22 mouse cellular contexts compared by ENCODE assay signal in the genomic region with DNA sequence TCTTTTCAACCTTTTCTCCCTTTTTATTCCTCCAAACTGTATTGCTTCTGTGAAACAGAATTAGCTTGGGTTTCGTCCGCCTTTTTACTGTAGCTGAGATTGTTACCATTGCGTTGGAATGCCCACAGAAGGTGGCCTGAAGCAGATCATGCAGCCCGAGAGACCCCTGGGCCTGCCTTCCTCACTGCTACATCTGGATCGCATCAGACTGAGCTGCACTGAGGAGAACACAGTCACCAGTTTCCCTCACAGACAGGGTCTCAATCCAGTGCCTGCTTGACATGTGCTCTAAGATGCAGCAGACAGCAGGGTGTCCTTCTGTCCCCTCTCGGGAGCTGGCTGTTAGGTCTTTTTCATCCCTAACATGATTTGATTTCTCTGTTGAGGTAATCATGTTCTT. TPM values are rescaled to one million over a fixed set of nuclear protein-coding genes. Genes with fewer than 3 reads are reported as not detected.
DNase-seq lines count a peak whose midpoint lies in the region; ATAC-seq lines count a peak whose summit lies in the region.
"Had no signal": no experiment of that assay in that cellular context is flagged by ENCODE, and none has a peak within 500 bp of the region (broad histone marks: within the 10 kb centered on the region; RNA-seq: fewer than 3 reads in every experiment).

No protein-coding gene starts in this region.

- peak; percentile 71 for DNase-seq in embryonic facial prominence, embryonic 11.5 days (ENCODE audit: low spot score)
- DNase-seq in thymus, postnatal 25 days = no peak
- no peak for DNase-seq in lung, postnatal 14 days
- no peak for DNase-seq in adrenal gland, adult 2 months
- DNase-seq: cerebellum, adult 11-12 months; cerebellum, postnatal 10 days; gastrocnemius, postnatal 36 days; kidney, postnatal 36 days; lung, adult 18-20 months; lung, postnatal 10 days; right cerebral cortex, adult 18-20 months; thymus, adult 18-20 months; thymus, postnatal 4 days had no signal

- no peaks in the 10 kb centered on the region for H3K9me3 ChIP-seq in megakaryocyte, embryonic 14.5 days
- no peaks in the 10 kb centered on the region for H3K9me3 ChIP-seq in embryonic facial prominence, embryonic 11.5 days (replicated peaks; ENCODE audit: control insufficient read depth, low read length)
- no peaks in the 10 kb centered on the region for H3K9me3 ChIP-seq in limb, embryonic 12.5 days
- H3K9me3 ChIP-seq: kidney, embryonic 15.5 days; liver, embryonic 12.5 days; midbrain, embryonic 15.5 days had no signal

- WGBS in embryonic facial prominence, embryonic 11.5 days = 36% methylated on average over 6 of the region's 6 CpGs
- 20% methylated on average over 6 of the region's 6 CpGs for WGBS in limb, embryonic 12.5 days

- H3K4me2 ChIP-seq in embryonic facial prominence, embryonic 11.5 days (ENCODE audit: low read depth, low read length) = no peak overlapping the region
- H3K4me2 ChIP-seq in limb, embryonic 12.5 days = 0 out of 2 replicates have a peak overlapping the region, but pooled peaks have one; percentile 1
- H3K4me2 ChIP-seq: kidney, embryonic 15.5 days; liver, embryonic 12.5 days; midbrain, embryonic 15.5 days had no signal

- H3K9ac ChIP-seq in embryonic facial prominence, embryonic 11.5 days (replicated peaks; ENCODE audit: low read length) = no peak overlapping the region
- H3K9ac ChIP-seq in limb, embryonic 12.5 days (replicated peaks) = no peak overlapping the region
- H3K9ac ChIP-seq: kidney, embryonic 15.5 days; liver, embryonic 12.5 days; midbrain, embryonic 15.5 days had no signal

- peaks cover 39% of the 10 kb centered on the region for H3K4me1 ChIP-seq in megakaryocyte, embryonic 14.5 days
- H3K4me1 ChIP-seq in embryonic facial prominence, embryonic 11.5 days (ENCODE audit: control insufficient read depth, insufficient read depth, low read length) = no peaks in the 10 kb centered on the region; the same call in none of the 2 replicates
- peaks cover 57% of the 10 kb centered on the region for H3K4me1 ChIP-seq in limb, embryonic 12.5 days (replicated peaks)

- ATAC-seq in megakaryocyte, adult 5-6 weeks (ENCODE audit: poor library complexity, severe bottlenecking) = no peak
- ATAC-seq in embryonic facial prominence, embryonic 11.5 days (replicated peaks; ENCODE audit: insufficient number of reproducible peaks, low FRiP score, low TSS enrichment, low read depth) = no peak
- ATAC-seq in limb, embryonic 12.5 days (ENCODE audit: insufficient number of reproducible peaks, insufficient read depth, low FRiP score, low TSS enrichment, low read depth) = no peak
- ATAC-seq: intestine, postnatal 0 days; liver, embryonic 12.5 days; midbrain, embryonic 15.5 days had no signal

- peaks cover 55% of the 10 kb centered on the region for H3K36me3 ChIP-seq in megakaryocyte, embryonic 14.5 days (replicated peaks; ENCODE audit: low read length)
- H3K36me3 ChIP-seq in embryonic facial prominence, embryonic 11.5 days (replicated peaks; ENCODE audit: control insufficient read depth, insufficient read depth, low read depth, low read length) = no peaks in the 10 kb centered on the region
- H3K36me3 ChIP-seq in limb, embryonic 12.5 days = 0 out of 2 replicates have a peak, but pooled peaks cover 3% of the 10 kb centered on the region
- H3K36me3 ChIP-seq: midbrain, embryonic 15.5 days had no signal

- no peaks in the 10 kb centered on the region for H3K27me3 ChIP-seq in megakaryocyte, embryonic 14.5 days (replicated peaks)
- H3K27me3 ChIP-seq in embryonic facial prominence, embryonic 11.5 days (ENCODE audit: control insufficient read depth, insufficient read depth, low read length) = no peaks in the 10 kb centered on the region
- H3K27me3 ChIP-seq in limb, embryonic 12.5 days = no peaks in the 10 kb centered on the region
- H3K27me3 ChIP-seq: kidney, embryonic 15.5 days; liver, embryonic 12.5 days; midbrain, embryonic 15.5 days had no signal

- no peak overlapping the region for H3K27ac ChIP-seq in embryonic facial prominence, embryonic 11.5 days (replicated peaks; ENCODE audit: low read depth, low read length)
- peak overlapping the region; percentile 75 for H3K27ac ChIP-seq in limb, embryonic 12.5 days
- H3K27ac ChIP-seq: kidney, embryonic 15.5 days; left cerebral cortex, adult 2 months; liver, embryonic 12.5 days; midbrain, embryonic 15.5 days had no signal

- H3K4me3 ChIP-seq in megakaryocyte, embryonic 14.5 days (replicated peaks) = peak overlapping the region; percentile 10
- H3K4me3 ChIP-seq in embryonic facial prominence, embryonic 11.5 days (ENCODE audit: low read depth, low read length) = no peak overlapping the region
- H3K4me3 ChIP-seq in limb, embryonic 12.5 days (replicated peaks) = no peak overlapping the region
- H3K4me3 ChIP-seq: kidney, embryonic 15.5 days; left cerebral cortex, adult 2 months; liver, embryonic 12.5 days; midbrain, embryonic 15.5 days had no signal

RNA-seq across cellular contexts. Expression of gene Adcy5, which starts 46.7 kb away (rescaled TPM):
- polyA plus RNA-seq in megakaryocyte, embryonic 14.5 days (2012; ENCODE audit: insufficient read depth, low replicate concordance) = 3.9 and 4.7 TPM in 2 replicates
- not detected in 2 replicates for total RNA-seq in megakaryocyte, adult 5-6 weeks (2015)
- not detected in 2 replicates for total RNA-seq in megakaryocyte, adult 5-6 weeks (2017)
- polyA plus RNA-seq in embryonic facial prominence, embryonic 11.5 days (2014; fragmentation: Nextera tagmentation; extraction: Ambion mirVana) = 1.4 and 1.6 TPM in 2 replicates
- polyA plus RNA-seq in limb, embryonic 12.5 days (2016; fragmentation: Nextera tagmentation; extraction: Ambion mirVana) = 2.2 and 2.7 TPM in 2 replicates
- 10 to 100 TPM in 1 of 2 experiments, 1 to 10 TPM in 1; 9.1 to 21.7 TPM for total RNA-seq in adrenal gland, adult 2 months (2021)
- polyA plus RNA-seq in adrenal gland, adult 2 months (2012; rRNA removed) = 17.1 and 32.8 TPM in 2 replicates
- total RNA-seq: megakaryocyte progenitor cell, adult 5-6 weeks had no signal
